Mouse (Mus musculus) lung, embryonic 15.5 days (tissue): ENCODE results near the gene 6430548M08Rik. TPM values are rescaled to one million over a fixed set of nuclear protein-coding genes. Genes with fewer than 3 reads are reported as not detected.
A peak's percentile ranks its signal among the peaks of the same experiment; 100 is the strongest.

Experiments
- ATAC-seq: fragments of 200-750 bp; cut with Nextera tagmentation; 2 replicates; pipeline ENCODE4 v1.8.0; 2017; ENCODE audit warnings: moderate number of reproducible peaks, borderline replicate concordance; ENCODE audit not compliant: low FRiP score, low TSS enrichment; ENCODE audit errors: extremely low read depth
- H3K27ac ChIP-seq: fragments of 300-500 bp; sonication (generic); 2 replicates; pipeline ENCODE4 v1.5.1; 2015; ENCODE audit warnings: moderate library complexity, mild to moderate bottlenecking, inconsistent platforms
- H3K27me3 ChIP-seq: fragments of 300-500 bp; sonication (generic); 2 replicates; pipeline ENCODE4 v1.6.1; 2015; ENCODE audit warnings: inconsistent platforms
- H3K36me3 ChIP-seq: fragments of 300-500 bp; sonication (generic); 2 replicates; pipeline ENCODE4 v1.6.1; 2015; ENCODE audit warnings: inconsistent platforms
- H3K4me1 ChIP-seq: fragments of 300-500 bp; sonication (generic); 2 replicates; pipeline ENCODE4 v1.6.1; 2015; ENCODE audit warnings: inconsistent platforms
- H3K4me2 ChIP-seq: fragments of 300-500 bp; sonication (generic); 2 replicates; pipeline ENCODE4 v1.6.1; 2015; ENCODE audit warnings: inconsistent platforms, mild to moderate bottlenecking, moderate library complexity
- H3K4me3 ChIP-seq: fragments of 300-500 bp; sonication (generic); 2 replicates; pipeline ENCODE4 v1.5.1; 2015; ENCODE audit warnings: mild to moderate bottlenecking, inconsistent platforms
- H3K9ac ChIP-seq: fragments of 300-500 bp; sonication (generic); 2 replicates; pipeline ENCODE4 v1.6.1; 2015; ENCODE audit warnings: inconsistent platforms
- H3K9me3 ChIP-seq: fragments of 300-500 bp; sonication (generic); 2 replicates; pipeline ENCODE4 v1.6.1; 2016; ENCODE audit warnings: inconsistent platforms
- WGBS: fragments of 180-500 bp; shearing (Covaris S2); methylation state at CpG from one replicate; pipeline ENCODE4 v1.1.7; 2015; 5-methylcytosine and 5-hydroxymethylcytosine counted together
- polyA plus RNA-seq: library from polyadenylated mRNA; unstranded; fragments of >200 nt; fragmentation: Nextera tagmentation; extraction: Ambion mirVana; gene quantifications from 2 replicates; pipeline ENCODE4 v1.2.1, GENCODE M21; 2015

6430548M08Rik gene
- polyA plus RNA-seq, 1 experiment from 2014 or later: 7.4 TPM

DNA sequence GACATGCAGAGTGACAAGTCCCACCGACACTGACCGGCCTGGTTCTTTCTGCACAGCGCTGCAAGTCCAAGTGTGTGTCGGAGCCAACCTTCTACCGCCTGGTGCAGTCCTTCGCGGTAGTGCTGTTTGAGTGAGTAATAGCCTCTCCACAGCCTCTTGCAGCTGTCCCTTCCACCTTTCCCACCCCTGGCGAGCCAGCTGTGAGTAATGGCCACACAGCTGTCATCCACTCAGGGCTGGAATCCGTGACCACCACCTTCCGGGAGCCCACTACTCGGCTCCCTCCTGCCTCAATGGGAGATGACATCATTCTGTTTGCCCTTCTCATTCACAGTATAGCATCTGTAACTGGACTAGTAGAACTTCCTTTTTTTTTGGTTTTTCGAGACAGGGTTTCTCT lies 36.1 kb downstream of the 6430548M08Rik start:
- Histone ChIP-seq H3K4me1 (peaks cover 3% of the 10 kb centered on the region; the same call in 1 of the 2 replicates), H3K36me3 (no peaks in the 10 kb centered on the region)
- WGBS: 41% methylated on average over 12 of the region's 12 CpGs

GRCm38 (mm10) chr8:120151151-120151550 lies 37.2 kb downstream of the 6430548M08Rik start:
- Histone ChIP-seq H3K4me3 (no peak overlapping the region), H3K36me3 (no peaks in the 10 kb centered on the region), H3K4me1 (no peaks in the 10 kb centered on the region), H3K9me3 (no peaks in the 10 kb centered on the region), H3K9ac (no peak overlapping the region), H3K27me3 (0 out of 2 replicates have a peak, but pooled peaks cover 7% of the 10 kb centered on the region), H3K27ac (no peak overlapping the region), H3K4me2 (no peak overlapping the region)
- WGBS: 63% methylated on average over 9 of the region's 9 CpGs
- ATAC-seq: no peak

More for the DNA sequence above, 36.1 kb downstream of the 6430548M08Rik start:
- Histone ChIP-seq H3K27me3 (0 out of 2 replicates have a peak, but pooled peaks cover 7% of the 10 kb centered on the region), H3K9ac (no peak overlapping the region), H3K4me2 (no peak overlapping the region), H3K4me3 (no peak overlapping the region), H3K9me3 (no peaks in the 10 kb centered on the region), H3K27ac (no peak overlapping the region)
- no peak for ATAC-seq

DNA sequence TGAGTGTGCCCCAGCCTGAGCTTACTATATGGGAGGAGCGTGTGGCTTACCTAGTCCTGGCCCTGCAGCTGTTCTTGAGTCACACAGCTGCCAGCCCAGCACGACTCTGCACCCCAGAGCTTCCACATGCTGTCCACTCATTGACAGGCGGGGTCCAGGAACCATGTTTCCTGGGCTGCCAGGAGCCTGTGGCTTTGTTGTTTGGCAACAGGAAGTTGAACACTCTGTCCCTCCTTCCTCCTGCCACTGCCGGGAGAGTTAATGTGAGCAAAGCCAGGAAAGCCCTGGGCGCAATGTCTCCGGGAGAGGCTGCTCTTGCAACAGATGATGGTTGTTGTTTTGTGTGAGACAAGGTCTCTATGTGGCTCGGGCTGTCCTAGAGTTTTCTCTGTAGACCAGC lies 38.7 kb downstream of the 6430548M08Rik start:
- H3K4me3 ChIP-seq: no peak overlapping the region
- WGBS: 46% methylated on average over 7 of the region's 7 CpGs
- no peak overlapping the region for H3K9ac ChIP-seq
- no peaks in the 10 kb centered on the region for H3K4me1 ChIP-seq
- no peaks in the 10 kb centered on the region for H3K36me3 ChIP-seq
- H3K9me3 ChIP-seq: no peaks in the 10 kb centered on the region
- no peak; the same call in 1 of the 2 replicates for ATAC-seq
- H3K4me2 ChIP-seq: no peak overlapping the region
- peak overlapping the region; percentile 69 for H3K27ac ChIP-seq
- H3K27me3 ChIP-seq: 0 out of 2 replicates have a peak, but pooled peaks cover 7% of the 10 kb centered on the region

DNA sequence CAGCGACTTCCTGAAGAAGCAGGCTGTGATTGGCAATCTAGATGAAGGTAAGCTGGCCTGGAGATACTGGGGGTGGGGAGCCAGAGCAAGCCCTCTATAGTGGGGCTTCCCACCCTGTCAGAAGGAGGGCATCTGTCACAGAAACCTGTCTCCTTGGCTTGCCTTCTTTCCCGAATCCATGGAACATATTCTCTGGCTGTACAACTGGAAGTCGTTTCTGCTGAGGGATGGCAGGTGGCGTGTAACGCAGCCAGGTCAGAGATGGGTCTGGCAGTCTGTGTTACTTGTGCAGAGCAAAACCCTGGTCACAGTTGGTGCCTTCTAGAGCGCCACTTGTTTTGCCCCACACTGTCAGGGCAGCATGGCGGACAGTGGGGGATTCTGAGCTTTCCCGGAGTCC lies 46.4 kb downstream of the 6430548M08Rik start:
- Histone ChIP-seq H3K4me1 (peaks cover 7% of the 10 kb centered on the region; the same call in 1 of the 2 replicates), H3K9me3 (no peaks in the 10 kb centered on the region)
- WGBS: 70% methylated on average over 8 of the region's 8 CpGs

DNA sequence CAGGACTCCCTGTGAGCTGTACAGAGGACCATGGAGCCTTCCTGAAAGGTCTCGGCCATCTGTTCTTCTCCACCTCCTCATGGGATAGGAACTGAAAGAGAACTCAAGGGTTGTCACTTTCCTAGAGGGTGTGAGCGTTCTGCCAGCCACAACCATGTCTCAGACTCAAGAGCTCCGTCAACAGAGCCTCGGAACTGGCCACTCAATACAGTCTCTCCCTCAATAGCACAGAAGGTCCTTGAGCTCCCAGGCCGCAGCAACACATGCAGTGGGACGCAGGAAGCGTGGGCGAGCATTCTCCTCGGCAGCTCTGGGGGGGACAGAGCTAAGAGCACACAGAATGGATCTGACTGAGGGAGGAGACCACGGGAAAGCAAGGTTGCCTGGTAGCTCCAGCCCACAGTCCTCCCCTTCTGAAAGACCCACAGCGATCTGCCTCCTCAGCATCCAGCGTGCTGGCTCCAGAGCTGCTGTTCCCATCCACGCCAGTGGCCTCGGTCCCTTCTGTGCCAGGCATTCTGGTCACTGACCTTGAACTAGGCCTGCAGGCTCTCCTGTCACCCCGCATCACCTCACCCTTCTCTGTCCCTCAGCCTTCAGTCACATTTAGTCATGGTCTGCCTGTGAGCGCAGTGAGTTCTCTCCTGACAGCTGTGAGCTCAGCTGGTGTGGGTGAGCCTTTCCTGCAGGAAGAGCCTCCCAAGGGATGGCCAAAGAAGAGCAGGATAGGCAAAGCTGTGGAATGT lies 47.9 kb downstream of the 6430548M08Rik start:
- Histone ChIP-seq H3K9ac (no peak overlapping the region), H3K9me3 (no peaks in the 10 kb centered on the region), H3K4me1 (peaks cover 7% of the 10 kb centered on the region; the same call in 1 of the 2 replicates), H3K4me2 (no peak overlapping the region), H3K27ac (no peak overlapping the region), H3K27me3 (peaks cover 8% of the 10 kb centered on the region; the same call in 1 of the 2 replicates), H3K4me3 (no peak overlapping the region), H3K36me3 (no peaks in the 10 kb centered on the region)
- 61% methylated on average over 16 of the region's 16 CpGs for WGBS
- ATAC-seq: no peak

More for the DNA sequence above, 46.4 kb downstream of the 6430548M08Rik start:
- H3K9ac ChIP-seq: no peak overlapping the region
- H3K4me2 ChIP-seq: no peak overlapping the region
- peaks cover 8% of the 10 kb centered on the region; the same call in 1 of the 2 replicates for H3K27me3 ChIP-seq
- H3K27ac ChIP-seq: no peak overlapping the region
- no peaks in the 10 kb centered on the region for H3K36me3 ChIP-seq
- ATAC-seq: no peak
- H3K4me3 ChIP-seq: no peak overlapping the region

DNA sequence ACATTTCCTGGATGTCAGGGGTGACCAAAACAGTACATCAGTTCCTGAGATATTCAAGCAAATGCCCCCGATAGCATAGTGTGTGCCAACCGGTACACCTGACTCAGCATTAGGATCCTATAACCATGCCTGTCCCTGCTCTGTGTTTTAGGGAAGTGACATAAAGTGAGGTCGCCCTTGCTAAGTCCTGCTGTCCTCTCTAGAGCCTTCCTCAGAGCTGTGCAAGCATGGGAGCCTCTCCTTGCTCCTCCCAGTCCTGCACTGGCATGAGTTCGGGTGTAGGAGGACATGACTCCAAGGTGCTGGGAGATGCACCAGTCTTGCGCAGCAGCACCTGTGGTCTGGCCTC lies 48.4 kb downstream of the 6430548M08Rik start:
- Histone ChIP-seq H3K4me3 (no peak overlapping the region), H3K9me3 (no peaks in the 10 kb centered on the region), H3K4me1 (peaks cover 7% of the 10 kb centered on the region; the same call in 1 of the 2 replicates), H3K36me3 (no peaks in the 10 kb centered on the region), H3K4me2 (no peak overlapping the region), H3K9ac (no peak overlapping the region), H3K27me3 (peaks cover 11% of the 10 kb centered on the region; the same call in 1 of the 2 replicates), H3K27ac (no peak overlapping the region)
- no peak for ATAC-seq
- WGBS: 68% methylated on average over 5 of the region's 5 CpGs

- H3K4me2 ChIP-seq: no peak overlapping the region
- no peak overlapping the region for H3K27ac ChIP-seq
- 54% methylated on average over 8 of the region's 8 CpGs for WGBS
- peaks cover 7% of the 10 kb centered on the region; the same call in 1 of the 2 replicates for H3K4me1 ChIP-seq
- H3K36me3 ChIP-seq: no peaks in the 10 kb centered on the region
- peaks cover 13% of the 10 kb centered on the region; the same call in 1 of the 2 replicates for H3K27me3 ChIP-seq
- no peak for ATAC-seq
- H3K9ac ChIP-seq: no peak overlapping the region
- H3K4me3 ChIP-seq: no peak overlapping the region
- no peaks in the 10 kb centered on the region for H3K9me3 ChIP-seq
Observed at GRCm38 (mm10) chr8:120163376-120163775, 49.4 kb downstream of the 6430548M08Rik start.

- WGBS: 76% methylated on average over 5 of the region's 5 CpGs
- Histone ChIP-seq H3K27me3 (peaks cover 19% of the 10 kb centered on the region; the same call in 1 of the 2 replicates), H3K9me3 (no peaks in the 10 kb centered on the region), H3K9ac (no peak overlapping the region), H3K4me3 (no peak overlapping the region), H3K4me2 (no peak overlapping the region), H3K4me1 (peaks cover 7% of the 10 kb centered on the region; the same call in 1 of the 2 replicates), H3K36me3 (no peaks in the 10 kb centered on the region), H3K27ac (no peak overlapping the region)
- ATAC-seq: no peak
Observed at GRCm38 (mm10) chr8:120164026-120164425, 50.1 kb downstream of the 6430548M08Rik start.

- H3K4me1 ChIP-seq: 0 out of 2 replicates have a peak, but pooled peaks cover 2% of the 10 kb centered on the region
- no peak overlapping the region for H3K4me2 ChIP-seq
- no peaks in the 10 kb centered on the region for H3K36me3 ChIP-seq
- no peaks in the 10 kb centered on the region for H3K9me3 ChIP-seq
- no peak overlapping the region for H3K27ac ChIP-seq
- H3K9ac ChIP-seq: no peak overlapping the region
- no peak for ATAC-seq
- WGBS: 71% methylated on average over 8 of the region's 8 CpGs
- H3K4me3 ChIP-seq: no peak overlapping the region
- peaks cover 12% of the 10 kb centered on the region; the same call in 1 of the 2 replicates for H3K27me3 ChIP-seq
Observed at GRCm38 (mm10) chr8:120167136-120167535, 53.2 kb downstream of the 6430548M08Rik start.

GRCm38 (mm10) chr8:120167821-120168220 lies 53.9 kb downstream of the 6430548M08Rik start:
- WGBS: 45% methylated on average over 5 of the region's 5 CpGs
- no peak for ATAC-seq
- H3K4me1 ChIP-seq: no peaks in the 10 kb centered on the region
- H3K4me3 ChIP-seq: no peak overlapping the region
- no peaks in the 10 kb centered on the region for H3K9me3 ChIP-seq
- no peaks in the 10 kb centered on the region for H3K36me3 ChIP-seq
- H3K27me3 ChIP-seq: peaks cover 12% of the 10 kb centered on the region; the same call in 1 of the 2 replicates
- H3K9ac ChIP-seq: no peak overlapping the region
- no peak overlapping the region for H3K27ac ChIP-seq
- H3K4me2 ChIP-seq: no peak overlapping the region

DNA sequence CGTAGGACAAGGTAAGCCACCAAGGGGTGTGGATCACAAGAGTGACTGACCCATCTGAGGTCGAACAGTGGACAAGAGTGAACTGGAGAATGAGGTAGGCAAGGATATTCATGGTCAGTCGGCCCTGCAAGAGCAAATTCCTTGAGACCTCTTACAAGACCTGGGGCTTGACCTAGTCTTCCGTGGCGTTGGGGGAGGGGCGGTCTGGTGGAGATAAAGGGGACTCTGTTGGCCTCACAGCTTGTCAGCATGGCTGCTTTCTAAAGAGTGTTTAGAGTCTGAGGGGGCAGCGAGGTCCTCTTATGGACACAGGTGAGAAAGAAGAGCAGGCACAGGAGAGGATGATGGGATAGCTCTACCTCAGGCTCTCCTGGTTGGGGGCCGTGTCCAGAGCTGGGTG lies 55.2 kb downstream of the 6430548M08Rik start:
- Histone ChIP-seq H3K27me3 (peaks cover 14% of the 10 kb centered on the region), H3K4me1 (no peaks in the 10 kb centered on the region), H3K4me3 (no peak overlapping the region), H3K4me2 (no peak overlapping the region), H3K27ac (no peak overlapping the region), H3K9me3 (no peaks in the 10 kb centered on the region), H3K9ac (no peak overlapping the region), H3K36me3 (no peaks in the 10 kb centered on the region)
- 36% methylated on average over 8 of the region's 8 CpGs for WGBS
- no peak for ATAC-seq

- H3K27me3 ChIP-seq: peaks cover 31% of the 10 kb centered on the region
- no peaks in the 10 kb centered on the region for H3K9me3 ChIP-seq
- no peak overlapping the region for H3K27ac ChIP-seq
- H3K4me2 ChIP-seq: no peak overlapping the region
- no peaks in the 10 kb centered on the region for H3K36me3 ChIP-seq
- peaks cover 18% of the 10 kb centered on the region for H3K4me1 ChIP-seq
- WGBS: 78% methylated on average over 1 of the region's 1 CpGs
- H3K9ac ChIP-seq: no peak overlapping the region
- no peak for ATAC-seq
- H3K4me3 ChIP-seq: no peak overlapping the region
Observed at GRCm38 (mm10) chr8:120173195-120173594, 59.2 kb downstream of the 6430548M08Rik start.
